Mouse (Mus musculus): ENCODE results near the gene Lhfpl3.
A peak's percentile ranks its signal among the peaks of the same experiment; 100 is the strongest.

Gene Lhfpl3

DNA sequence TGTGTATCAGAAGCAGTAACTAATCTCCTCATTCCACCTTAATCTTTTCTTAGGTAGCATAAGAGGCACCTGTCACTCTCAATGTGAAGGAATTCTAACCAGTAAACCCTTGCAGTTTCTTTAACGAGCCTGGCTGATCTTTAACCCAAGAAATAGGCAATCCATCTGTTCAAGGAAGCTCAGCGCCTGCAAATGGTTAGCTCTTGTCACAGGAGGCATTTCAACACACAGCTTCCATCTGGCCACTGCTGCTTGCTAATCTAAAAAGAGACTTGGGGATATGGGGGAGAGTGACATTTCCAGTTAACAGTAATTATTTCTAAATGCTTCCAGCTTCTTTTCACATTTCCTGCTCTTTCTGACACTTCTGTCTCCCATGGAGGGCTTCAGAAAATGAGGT, 182.9 kb downstream of the Lhfpl3 start:
- DNase-seq, result peak in 1 of 2 experiments; percentile 7

DNA sequence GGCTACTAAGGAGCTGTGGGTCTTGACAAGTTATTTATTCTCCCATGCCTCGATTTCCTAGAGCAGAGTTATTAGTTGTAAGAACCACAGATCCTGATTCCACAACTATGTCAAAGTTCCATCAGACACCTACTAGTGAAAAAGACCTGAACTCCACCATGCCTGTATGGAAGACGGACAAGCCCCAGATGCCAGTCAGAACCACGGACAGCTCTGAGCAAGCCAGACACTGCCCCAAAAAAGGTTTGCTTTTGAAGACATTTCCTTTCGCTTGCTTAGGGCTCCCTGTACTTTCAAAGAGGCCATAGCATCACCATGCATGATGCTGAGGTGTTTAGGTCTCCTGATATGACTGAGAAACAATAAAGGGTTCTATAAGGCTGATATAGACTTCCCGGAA, 197.4 kb downstream of the Lhfpl3 start:
- DNase-seq, result no peak

DNA sequence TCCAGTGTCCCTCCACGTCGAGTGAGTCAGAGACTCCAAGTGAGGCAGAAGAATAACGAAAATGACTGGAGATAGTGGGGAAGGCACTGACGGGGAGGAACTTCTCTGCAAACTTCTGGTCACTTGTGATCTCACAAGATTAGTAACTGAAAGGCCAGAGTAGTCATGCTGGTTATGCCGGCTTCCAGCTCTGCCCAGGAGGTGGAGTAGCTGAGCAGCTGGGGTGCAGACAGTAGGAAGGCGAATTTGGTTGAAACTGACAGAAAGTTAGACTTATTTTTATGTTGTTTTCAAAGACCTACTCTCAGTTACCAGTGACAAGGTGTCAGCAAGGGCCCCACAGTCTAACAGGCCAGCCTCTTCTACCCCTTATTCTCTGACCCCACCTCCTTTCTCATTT, 217.4 kb downstream of the Lhfpl3 start:
- no peak for DNase-seq

DNA sequence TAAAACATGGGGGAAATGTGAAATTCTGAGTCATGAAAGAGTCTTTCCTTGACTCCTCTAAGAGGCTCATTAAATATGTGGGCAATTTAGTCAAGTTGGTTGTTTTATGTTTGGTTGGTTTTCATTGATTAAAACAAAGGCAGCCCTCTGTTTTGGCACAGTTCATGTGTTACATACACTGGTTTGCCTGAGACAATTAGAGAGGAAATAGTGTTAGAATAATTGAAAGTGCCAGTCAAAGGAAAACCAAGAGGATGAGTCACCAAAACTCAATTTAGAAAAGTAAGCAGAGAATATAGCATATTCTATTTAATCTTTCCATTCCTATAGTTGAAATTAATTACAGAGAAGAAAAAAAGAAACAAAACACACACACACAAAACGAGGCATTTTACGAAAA, 240.9 kb downstream of the Lhfpl3 start:
- no peak for DNase-seq

DNA sequence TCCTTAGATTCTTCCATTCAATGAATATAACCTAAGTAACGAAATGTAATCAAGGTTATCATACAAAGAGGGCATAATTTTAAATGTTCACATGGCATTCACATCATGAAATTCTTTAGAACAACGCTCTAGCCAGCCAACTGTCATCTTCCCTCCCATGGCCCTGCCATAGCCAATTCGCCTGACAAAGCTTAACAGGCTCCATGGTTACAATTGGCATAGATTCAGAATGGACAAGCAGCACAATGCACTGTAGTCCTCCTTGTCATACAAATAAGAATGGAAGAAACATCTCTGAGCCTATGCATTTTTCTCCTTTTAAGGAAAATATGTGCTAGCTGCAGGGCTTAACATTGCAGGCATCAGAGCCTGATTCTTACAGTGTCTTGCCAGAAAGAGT, 254.0 kb downstream of the Lhfpl3 start:
- DNase-seq, result no peak

DNA sequence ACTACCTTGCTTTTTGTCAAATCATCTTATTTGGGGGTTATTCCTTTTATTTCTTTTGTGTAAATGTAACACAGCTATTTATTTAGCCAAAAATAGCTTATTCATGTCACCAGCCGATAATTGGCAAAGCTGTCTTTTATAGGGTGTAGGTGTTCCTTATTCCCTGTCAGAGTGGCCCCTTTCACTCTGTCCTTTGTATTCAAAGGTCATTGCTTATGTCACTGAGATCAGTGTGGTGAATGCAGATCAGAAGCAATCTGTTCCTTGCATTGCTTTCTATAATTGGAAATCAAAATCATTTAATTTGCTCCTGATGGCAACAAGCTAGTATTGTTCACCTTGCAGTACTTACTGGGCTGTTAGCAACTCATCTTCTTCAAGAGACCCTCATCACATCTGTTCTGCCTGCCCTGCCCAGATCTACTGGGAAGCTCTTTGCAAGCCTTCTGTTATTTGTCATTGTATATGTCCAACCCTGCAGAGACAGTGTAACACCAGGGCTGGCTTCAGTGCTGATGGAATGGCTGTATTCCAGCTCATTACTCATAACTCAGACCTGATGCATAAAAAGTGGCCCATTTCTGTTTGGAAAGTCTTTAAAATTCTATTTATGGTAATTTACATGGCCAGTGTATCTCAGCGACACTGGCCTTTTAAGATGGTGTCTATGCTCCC, 257.4 kb downstream of the Lhfpl3 start:
- DNase-seq, result no peak

DNA sequence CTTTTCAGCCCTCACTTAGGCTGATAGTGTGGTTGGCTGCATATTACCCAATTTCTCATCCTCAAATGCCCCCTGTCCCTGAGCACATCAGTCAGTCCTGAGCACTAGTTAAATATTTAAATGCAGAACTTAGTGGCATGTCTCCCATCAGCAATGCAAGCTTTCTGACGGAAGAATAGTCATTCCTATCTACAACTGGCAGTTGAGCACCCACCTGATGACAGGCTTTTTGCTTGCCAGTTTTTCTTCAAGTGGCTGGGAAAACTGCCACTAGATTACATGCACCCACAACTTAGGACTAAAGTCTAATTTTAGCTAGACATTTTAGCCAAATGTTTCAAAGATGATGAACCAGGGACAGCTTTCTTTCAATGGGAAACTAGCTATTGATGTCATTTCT, 260.3 kb downstream of the Lhfpl3 start:
- DNase-seq, result no peak

DNA sequence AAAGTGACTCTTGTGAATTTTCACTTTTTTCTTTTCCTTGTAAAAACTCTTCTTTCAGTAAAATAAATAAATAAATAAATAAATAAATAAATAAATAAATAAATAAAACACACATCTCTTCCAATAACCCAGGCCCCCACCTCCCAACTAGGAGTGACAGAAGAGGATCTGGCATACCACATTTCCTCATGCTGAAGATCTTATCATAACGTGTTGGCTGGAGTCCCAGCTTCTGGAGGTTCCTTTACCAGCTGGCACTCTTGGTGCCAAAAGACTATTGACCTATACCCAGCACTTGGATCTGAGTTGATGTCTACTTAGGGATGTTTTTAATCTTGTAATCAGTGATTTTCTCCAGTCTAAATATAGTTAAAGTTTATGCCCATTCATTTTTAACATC, 264.6 kb downstream of the Lhfpl3 start:
- no peak for DNase-seq

DNA sequence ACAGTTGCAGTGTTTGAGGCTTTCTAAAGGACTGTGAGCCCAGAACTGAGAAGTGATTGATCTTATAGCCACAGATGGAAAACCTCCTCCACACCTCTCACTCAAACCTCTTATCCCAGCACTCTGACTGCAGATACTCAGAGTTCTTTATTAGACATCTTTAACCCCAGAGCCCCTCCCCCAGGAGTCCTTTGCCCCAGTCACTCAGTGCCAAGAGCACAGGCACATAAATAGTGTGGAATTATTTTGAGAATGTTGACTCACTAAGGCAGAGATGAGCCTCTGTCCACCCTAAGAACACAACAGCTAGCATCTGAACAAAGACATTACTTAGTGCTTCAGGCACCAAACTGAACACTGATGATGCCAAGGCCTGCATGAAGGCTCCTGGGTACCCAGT, 268.1 kb downstream of the Lhfpl3 start:
- DNase-seq, result no peak

DNA sequence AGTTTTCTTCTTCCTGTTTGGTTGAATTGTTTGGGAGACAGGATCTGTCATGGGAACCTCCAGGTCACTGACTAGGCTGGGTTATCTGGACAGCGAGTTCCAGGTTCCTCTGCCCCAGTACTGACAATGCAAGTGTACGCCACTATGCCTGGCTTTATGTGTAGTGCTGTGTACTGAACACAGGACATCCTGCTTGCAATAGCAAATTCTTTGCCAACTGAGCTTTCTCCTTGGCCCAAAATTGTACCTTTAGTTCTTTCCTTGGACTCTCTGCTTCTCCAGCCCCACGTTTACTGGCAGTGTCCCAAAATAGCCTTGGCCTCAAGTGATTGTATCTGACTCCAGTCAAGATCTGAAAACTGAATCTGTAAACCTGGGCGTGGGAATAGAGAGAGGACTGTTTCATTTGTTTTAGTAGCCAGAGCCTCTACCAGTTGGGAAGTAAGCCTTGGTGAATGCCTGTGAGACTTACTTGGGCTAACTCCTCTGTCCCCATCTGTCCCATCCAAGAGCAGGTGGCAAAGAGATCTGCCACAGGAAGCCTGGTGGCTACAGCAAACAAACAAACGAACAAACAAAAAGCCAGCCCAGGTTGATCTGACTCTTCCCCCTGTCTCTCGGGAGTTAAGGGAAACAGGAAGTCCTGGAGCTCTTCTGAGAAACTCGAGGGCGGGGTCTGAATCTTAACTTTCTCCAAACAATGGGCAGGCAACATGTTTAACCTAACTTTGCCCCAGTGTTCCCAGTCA, 269.9 kb downstream of the Lhfpl3 start:
- DNase-seq, result no peak

DNA sequence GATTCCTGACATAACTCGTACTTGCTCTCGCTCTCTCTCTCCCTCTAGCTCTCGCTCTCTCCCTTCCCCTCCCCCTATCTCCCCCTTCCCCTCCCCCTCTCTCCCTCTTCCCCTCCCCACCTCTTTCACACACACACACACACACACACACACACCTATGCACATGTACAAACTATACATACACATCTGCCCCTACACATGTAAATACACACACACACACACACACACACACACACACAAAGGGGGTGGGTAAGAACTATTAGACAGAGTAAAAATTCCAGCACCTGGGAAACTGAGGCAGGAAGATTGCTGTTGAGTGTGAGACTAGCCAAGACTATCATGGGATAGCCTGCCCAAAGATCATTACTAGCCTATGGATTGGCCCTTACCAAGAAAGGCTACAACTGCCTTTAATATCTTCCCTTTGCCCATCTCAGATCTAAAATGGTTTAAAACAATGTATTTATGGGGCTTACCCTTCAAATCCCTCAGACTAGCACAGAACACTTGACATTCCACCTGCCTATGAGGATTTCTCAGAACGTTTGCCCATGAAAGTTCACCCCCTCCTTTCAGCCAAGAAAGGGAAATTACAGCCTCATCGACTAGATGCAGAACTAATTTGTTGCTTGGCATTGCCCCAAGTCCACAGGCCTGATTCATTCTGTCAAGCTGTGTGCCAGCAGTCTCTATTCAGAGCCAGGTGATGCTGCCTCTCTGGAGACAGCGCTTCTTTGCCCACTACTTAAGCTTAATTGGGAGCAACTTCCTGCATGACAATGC, 289.3 kb downstream of the Lhfpl3 start:
- DNase-seq, result no peak

DNA sequence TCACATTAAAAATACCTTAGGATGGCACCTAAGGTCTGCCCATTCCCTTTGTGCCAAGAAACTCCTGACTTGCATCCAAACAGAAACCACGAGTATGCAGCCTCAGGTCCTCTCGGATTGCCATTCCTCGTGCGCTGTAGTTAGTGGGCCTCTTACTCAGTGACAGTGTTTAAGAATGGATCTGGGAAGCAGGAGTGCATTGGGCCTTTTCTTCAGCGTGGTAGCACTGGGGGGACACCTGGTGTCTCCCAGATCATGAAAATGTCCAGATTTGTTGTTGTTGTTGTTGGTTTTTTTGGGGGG, 289.8 kb downstream of the Lhfpl3 start:
- no peak for DNase-seq

DNA sequence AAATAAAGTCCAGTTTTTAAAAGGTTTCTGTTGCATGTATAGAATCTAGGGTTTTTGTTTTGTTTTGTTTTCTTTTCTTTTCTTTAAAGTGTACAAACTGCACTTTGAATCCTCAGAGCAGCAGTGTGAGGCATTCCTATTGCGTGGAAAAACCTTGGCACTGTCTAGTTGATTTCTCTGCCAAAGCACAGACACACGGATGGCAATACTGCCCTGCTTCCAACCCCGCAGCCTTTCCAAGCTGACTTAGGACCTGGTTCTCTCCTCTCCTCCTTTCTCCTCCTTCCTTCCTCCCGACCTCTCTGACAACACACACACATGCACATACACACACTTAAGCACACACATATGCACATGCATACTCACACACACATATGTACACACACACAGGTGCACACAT, 294.6 kb downstream of the Lhfpl3 start:
- no peak for DNase-seq

DNA sequence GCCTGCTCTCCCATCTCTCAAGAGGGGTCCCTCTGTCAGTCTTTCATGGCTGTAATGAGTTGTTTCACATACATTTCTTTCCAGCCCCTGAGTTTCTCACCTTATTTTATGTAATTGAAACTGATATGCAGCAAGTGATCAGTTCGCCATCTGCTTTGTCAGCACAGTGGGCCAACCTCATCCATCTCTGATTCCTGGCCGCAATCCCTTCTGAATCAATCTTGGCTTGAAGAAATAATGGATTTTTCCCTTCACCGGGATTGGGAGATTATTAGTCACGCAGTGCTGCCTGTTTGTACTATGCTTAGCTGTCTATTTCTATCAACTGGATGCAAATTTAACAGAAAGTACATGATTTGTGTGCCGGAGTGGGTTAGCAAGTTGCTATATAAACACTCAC, 297.0 kb downstream of the Lhfpl3 start:
- no peak for DNase-seq

DNA sequence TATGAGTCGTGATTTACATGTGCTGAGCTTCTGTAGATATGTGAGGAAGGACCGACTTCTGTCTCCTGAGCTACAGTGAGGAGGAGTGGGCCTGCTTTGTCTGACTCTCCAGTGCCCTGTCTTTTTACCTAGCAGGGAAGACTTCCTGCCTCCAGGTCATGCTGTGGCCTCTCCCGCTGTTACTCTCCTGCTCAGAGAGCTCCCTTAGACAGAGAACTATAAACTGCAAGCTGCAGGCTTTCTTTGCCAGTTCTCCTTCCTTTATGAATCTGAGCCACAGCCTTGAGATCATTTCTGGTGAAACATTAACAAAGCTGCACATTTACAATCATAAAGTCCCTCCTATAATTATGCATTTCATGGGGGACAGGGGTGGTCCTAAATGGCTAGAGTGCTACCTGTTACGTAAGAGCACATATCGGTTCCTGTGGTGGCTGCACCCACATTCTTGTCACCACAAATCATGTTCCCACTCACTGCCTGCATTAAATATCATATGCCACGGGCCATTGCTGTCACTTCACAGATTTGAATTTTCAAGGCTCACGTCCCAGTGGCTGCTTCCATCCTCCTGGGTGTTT, 303.3 kb downstream of the Lhfpl3 start:
- no peak for DNase-seq

DNA sequence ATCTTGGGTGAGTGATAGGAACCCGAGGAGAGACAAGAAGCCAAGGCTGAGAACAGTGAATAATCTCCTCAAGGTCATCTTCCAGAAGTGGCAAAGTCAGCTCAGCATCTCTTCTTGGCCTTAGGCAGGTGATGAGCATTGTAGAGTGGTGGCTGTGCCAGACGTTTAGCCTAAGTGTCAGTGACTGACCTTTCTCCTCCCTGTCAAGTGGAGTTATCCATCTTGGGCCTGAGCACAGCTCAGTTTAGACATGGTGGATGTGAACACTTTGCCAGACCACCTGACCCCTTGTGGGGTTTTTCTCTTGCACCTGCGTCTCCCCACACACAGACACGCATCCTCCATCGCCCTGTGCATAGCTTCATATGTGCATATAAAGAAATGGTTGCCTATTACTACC, 305.6 kb downstream of the Lhfpl3 start:
- no peak for DNase-seq

DNA sequence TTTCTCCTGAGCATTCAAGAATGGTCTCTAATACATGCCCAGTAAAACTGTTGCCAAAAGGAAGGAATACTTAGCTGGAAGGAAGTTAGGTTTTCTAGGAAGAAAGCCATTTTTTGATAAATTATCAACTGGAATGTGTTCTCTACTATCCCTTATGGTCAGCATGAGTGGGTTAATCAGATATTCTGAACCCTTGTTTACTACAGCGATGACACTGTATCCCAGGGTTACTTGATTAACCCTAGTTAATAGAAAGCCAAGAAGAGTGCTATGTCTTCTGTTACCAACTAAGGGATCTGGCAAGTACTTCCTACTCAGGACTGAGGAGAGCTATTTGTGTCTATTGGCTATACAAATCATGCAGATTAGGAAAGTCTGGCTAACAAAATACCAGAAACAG, 349.0 kb downstream of the Lhfpl3 start:
- peak in 1 of 2 experiments; percentile 9 for DNase-seq

DNA sequence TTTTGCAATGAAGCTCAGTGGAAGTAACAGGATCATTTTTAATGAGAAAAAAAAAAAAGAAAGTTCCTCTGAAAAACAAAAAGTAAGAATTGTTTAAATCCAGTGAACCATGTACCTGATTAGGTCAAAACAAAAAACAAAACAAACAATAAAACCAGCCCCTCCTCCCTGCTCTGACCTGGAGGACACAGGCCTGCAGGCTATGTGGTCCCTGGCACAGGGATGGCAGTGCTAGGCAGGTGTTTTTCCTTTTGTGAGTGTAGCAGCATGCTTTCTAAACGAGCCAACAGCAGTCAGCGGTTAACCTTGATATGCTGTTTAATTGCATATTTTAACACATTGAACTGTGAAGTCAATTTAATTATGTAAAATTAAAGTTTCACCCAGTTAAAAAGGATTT, 360.7 kb downstream of the Lhfpl3 start:
- no peak for DNase-seq

DNA sequence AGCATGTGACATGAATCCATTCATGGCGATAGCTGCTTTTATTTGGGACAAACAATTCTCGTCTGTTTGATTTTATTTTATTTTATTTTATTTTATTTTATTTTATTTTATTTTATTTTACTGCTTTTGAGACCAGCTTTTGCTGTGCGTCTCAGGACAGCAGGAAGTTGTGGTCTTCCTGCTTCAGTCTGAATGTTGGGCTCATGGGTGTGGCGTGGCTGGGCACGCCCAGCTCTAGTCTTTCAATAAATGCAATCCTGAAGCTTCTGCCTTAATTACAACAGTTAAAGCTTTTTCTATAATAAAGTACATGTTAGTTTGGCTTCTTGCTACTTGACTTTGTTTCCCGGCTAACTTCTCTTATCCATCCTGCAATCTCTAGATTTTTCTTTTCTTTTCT, 365.4 kb downstream of the Lhfpl3 start:
- no peak for DNase-seq

DNA sequence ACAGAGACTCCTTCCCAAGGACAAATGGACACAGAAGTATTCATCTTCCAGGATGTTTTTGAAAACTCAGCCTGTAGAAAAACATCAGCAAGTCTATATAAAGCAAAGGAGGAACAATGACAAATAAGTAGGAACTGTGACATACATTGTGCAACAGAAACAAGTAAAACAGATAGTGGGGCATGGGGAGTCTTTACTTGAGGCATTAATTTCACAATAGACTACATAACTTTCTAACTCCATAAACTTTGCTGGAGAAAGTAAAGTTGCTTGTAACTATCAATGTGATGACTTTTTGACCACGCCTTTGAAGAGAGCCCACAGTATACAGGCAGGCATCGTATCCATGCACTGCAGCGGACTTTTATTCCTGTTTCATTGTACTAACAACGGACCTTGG, 368.4 kb downstream of the Lhfpl3 start:
- DNase-seq, result no peak

DNA sequence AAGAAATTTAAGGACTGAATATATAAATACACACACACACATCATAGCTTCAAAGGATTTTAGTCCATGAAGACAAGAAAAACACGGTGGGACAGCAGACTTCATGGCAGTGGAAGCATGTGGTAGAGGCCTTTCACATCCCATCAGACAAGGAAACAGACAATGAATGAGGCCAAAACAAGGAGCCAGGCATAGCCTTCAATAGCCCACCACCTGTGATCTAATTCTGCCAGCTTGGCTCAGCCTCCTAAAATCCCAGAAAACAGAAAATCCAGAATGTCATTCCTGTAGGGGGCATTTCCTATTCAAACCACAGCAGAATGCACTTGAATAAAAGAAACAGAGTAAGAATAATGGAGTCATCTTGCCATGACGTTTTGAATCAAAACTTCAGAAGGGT, 381.0 kb downstream of the Lhfpl3 start:
- DNase-seq, result no peak

DNA sequence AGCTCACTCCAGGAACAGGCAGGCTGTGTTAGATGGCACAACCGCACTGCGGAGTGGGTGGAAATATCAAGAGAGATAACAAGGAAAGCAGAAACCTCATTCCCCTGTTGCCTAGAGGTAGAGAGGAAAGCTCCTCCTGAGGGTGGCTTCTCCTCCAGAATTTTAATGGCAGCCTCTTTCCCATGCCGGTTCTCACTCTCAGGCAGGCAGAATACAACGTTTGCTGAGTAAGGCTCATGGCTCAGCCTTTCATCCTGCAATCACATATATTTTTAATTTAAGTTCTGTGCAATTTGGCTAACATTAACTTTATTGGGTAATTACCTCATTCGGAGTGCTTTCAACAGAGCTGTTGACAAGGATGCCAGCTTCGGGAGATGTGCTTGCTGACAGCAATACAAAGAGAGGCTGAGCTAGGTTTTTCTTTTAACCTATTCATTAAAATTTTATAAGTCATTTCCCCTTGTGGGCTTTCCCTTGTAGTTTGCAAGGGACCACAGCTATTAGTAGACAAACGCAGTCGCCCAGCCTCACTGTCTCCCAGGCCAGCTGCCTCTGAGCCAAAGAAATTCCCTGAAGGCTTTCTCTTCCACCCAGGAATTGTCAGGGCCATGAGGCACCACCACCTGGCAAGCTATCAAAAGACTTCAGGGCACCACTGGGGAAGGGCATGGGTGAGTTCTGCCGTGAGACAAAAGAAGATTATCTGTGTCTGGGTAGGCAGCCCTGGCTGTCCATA, 394.5 kb downstream of the Lhfpl3 start:
- no peak for DNase-seq

DNA sequence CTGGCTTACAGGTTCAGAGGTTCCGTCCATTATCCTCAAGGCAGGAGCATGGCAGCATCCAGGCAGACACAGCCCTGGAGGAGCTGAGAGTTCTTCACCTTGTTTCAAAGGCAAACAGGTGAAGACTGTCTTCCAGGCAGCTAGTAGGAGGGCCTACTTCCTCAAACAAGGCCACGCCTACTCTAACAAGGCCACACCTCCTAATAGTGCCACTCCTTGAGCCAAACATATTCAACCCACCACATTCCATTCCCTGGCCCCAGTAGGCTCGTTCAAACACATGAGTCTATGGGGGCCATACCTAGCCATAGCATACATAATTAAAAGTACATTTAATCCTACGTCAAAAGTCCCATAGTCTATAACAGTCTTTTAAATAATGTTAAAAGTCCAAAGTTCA, 407.4 kb downstream of the Lhfpl3 start:
- DNase-seq, result no peak

Data from kidney, adult 8-10 months (tissue).